Mouse (Mus musculus) heart, embryonic 13.5 days (tissue): Measurements from ENCODE around the gene Shroom2. TPM values are rescaled to one million over a fixed set of nuclear protein-coding genes. Genes with fewer than 3 reads are reported as not detected.
A peak's percentile ranks its signal among the peaks of the same experiment; 100 is the strongest.

ENCODE experiments used
- ATAC-seq: fragments of 200-750 bp; cut with Nextera tagmentation; 2 replicates; pipeline ENCODE4 v1.8.0; 2017; ENCODE audit warnings: moderate TSS enrichment; ENCODE audit not compliant: insufficient number of reproducible peaks, low FRiP score, low TSS enrichment; ENCODE audit errors: extremely low read depth
- H3K27ac ChIP-seq: fragments of 300-500 bp; sonication (generic); replicated peaks from 2 replicates; pipeline ENCODE4 v1.5.1; 2015; ENCODE audit warnings: moderate library complexity, mild to moderate bottlenecking, inconsistent platforms
- H3K27me3 ChIP-seq: fragments of 300-500 bp; sonication (generic); replicated peaks from 2 replicates; pipeline ENCODE4 v1.6.1; 2015; ENCODE audit warnings: mild to moderate bottlenecking, inconsistent platforms
- H3K36me3 ChIP-seq: fragments of 300-500 bp; sonication (generic); 2 replicates; pipeline ENCODE4 v1.6.1; 2015; ENCODE audit warnings: mild to moderate bottlenecking, inconsistent platforms
- H3K4me1 ChIP-seq: fragments of 300-500 bp; sonication (generic); 2 replicates; pipeline ENCODE4 v1.6.1; 2015; ENCODE audit warnings: inconsistent platforms
- H3K4me2 ChIP-seq: fragments of 300-500 bp; sonication (generic); 2 replicates; pipeline ENCODE4 v1.6.1; 2015; ENCODE audit warnings: inconsistent platforms, mild to moderate bottlenecking, moderate library complexity
- H3K4me3 ChIP-seq: fragments of 300-500 bp; sonication (generic); 2 replicates; pipeline ENCODE4 v1.5.1; 2015; ENCODE audit warnings: moderate library complexity, mild to moderate bottlenecking, inconsistent platforms
- H3K9ac ChIP-seq: fragments of 300-500 bp; sonication (generic); 2 replicates; pipeline ENCODE4 v1.6.1; 2015; ENCODE audit warnings: inconsistent platforms, mild to moderate bottlenecking, moderate library complexity
- H3K9me3 ChIP-seq: fragments of 300-500 bp; sonication (generic); 2 replicates; pipeline ENCODE4 v1.6.1; 2016; ENCODE audit warnings: inconsistent platforms
- WGBS: fragments of 180-500 bp; shearing (Covaris S2); methylation state at CpG from one replicate; pipeline ENCODE4 v1.1.7; 2015; ENCODE audit warnings: mixed read lengths; 5-methylcytosine and 5-hydroxymethylcytosine counted together
- polyA plus RNA-seq: library from polyadenylated mRNA; unstranded; fragments of >200 nt; fragmentation: Nextera tagmentation; extraction: Ambion mirVana; gene quantifications from 2 replicates; pipeline ENCODE4 v1.2.1, GENCODE M21; 2015

Shroom2 gene
- polyA plus RNA-seq, 1 experiment from 2014 or later, result 4.1 TPM

- ATAC-seq, result no peak
- H3K27me3 ChIP-seq, result 0 out of 2 replicates have a peak, but pooled peaks cover 8% of the 10 kb centered on the region
- no peaks in the 10 kb centered on the region for H3K36me3 ChIP-seq
- H3K4me1 ChIP-seq, result peaks cover 14% of the 10 kb centered on the region
- H3K27ac ChIP-seq, result no peak overlapping the region
- no peak overlapping the region for H3K4me2 ChIP-seq
- H3K9ac ChIP-seq, result no peak overlapping the region
- 54% methylated on average over 3 of the region's 3 CpGs for WGBS
- no peak overlapping the region for H3K4me3 ChIP-seq
- H3K9me3 ChIP-seq, result no peaks in the 10 kb centered on the region
Observed at GRCm38 (mm10) chrX:152701679-152702078, 67.6 kb downstream of the Shroom2 start.

GRCm38 (mm10) chrX:152690788-152691291 is 78.4 kb downstream of the Shroom2 start:
- no peaks in the 10 kb centered on the region for H3K9me3 ChIP-seq
- no peaks in the 10 kb centered on the region for H3K36me3 ChIP-seq
- 0 out of 2 replicates have a peak overlapping the region, but pooled peaks have one; percentile 32 for H3K27ac ChIP-seq
- H3K4me3 ChIP-seq, result no peak overlapping the region
- peaks cover 8% of the 10 kb centered on the region; the same call in 1 of the 2 replicates for H3K4me1 ChIP-seq
- H3K4me2 ChIP-seq, result no peak overlapping the region
- H3K9ac ChIP-seq, result no peak overlapping the region
- no peaks in the 10 kb centered on the region for H3K27me3 ChIP-seq
- ATAC-seq, result no peak
- WGBS, result 52% methylated on average over 2 of the region's 2 CpGs

GRCm38 (mm10) chrX:152679190-152679814 is 90.0 kb downstream of the Shroom2 start:
- ATAC-seq, result no peak
- Histone ChIP-seq H3K36me3 (no peaks in the 10 kb centered on the region), H3K4me1 (peaks cover 18% of the 10 kb centered on the region), H3K4me3 (no peak overlapping the region), H3K9me3 (no peaks in the 10 kb centered on the region), H3K4me2 (0 out of 2 replicates have a peak overlapping the region, but pooled peaks have one; percentile 7), H3K27ac (peak overlapping the region; percentile 59), H3K9ac (no peak overlapping the region), H3K27me3 (peaks cover 4% of the 10 kb centered on the region; the same call in 1 of the 2 replicates)
- 41% methylated on average over 2 of the region's 2 CpGs for WGBS

GRCm38 (mm10) chrX:152676357-152676756 is 92.9 kb downstream of the Shroom2 start:
- Histone ChIP-seq H3K27ac (no peak overlapping the region), H3K27me3 (peaks cover 7% of the 10 kb centered on the region; the same call in 1 of the 2 replicates), H3K9ac (no peak overlapping the region), H3K36me3 (no peaks in the 10 kb centered on the region), H3K4me2 (no peak overlapping the region), H3K4me3 (no peak overlapping the region), H3K4me1 (peaks cover 18% of the 10 kb centered on the region), H3K9me3 (no peaks in the 10 kb centered on the region)
- ATAC-seq, result no peak
- WGBS, result 41% methylated on average over 3 of the region's 3 CpGs

GRCm38 (mm10) chrX:152673431-152673830 is 95.8 kb downstream of the Shroom2 start:
- peaks cover 3% of the 10 kb centered on the region for H3K4me1 ChIP-seq
- H3K4me3 ChIP-seq, result no peak overlapping the region
- no peak overlapping the region for H3K4me2 ChIP-seq
- no peak for ATAC-seq
- no peak overlapping the region for H3K27ac ChIP-seq
- H3K36me3 ChIP-seq, result no peaks in the 10 kb centered on the region
- 75% methylated on average over 3 of the region's 3 CpGs for WGBS
- H3K9me3 ChIP-seq, result no peaks in the 10 kb centered on the region
- no peak overlapping the region for H3K9ac ChIP-seq
- peaks cover 7% of the 10 kb centered on the region; the same call in 1 of the 2 replicates for H3K27me3 ChIP-seq

- Histone ChIP-seq H3K27ac (no peak overlapping the region), H3K4me1 (no peaks in the 10 kb centered on the region), H3K4me2 (no peak overlapping the region), H3K4me3 (no peak overlapping the region), H3K36me3 (peaks cover 24% of the 10 kb centered on the region), H3K27me3 (peaks cover 20% of the 10 kb centered on the region), H3K9me3 (no peaks in the 10 kb centered on the region), H3K9ac (no peak overlapping the region)
- WGBS, result 65% methylated on average over 4 of the region's 4 CpGs
- no peak for ATAC-seq
Observed at GRCm38 (mm10) chrX:152657363-152658036, 111.8 kb downstream of the Shroom2 start.

- Histone ChIP-seq H3K27ac (no peak overlapping the region), H3K27me3 (peaks cover 18% of the 10 kb centered on the region), H3K9ac (no peak overlapping the region), H3K36me3 (peaks cover 24% of the 10 kb centered on the region), H3K4me3 (no peak overlapping the region), H3K4me1 (no peaks in the 10 kb centered on the region), H3K9me3 (no peaks in the 10 kb centered on the region), H3K4me2 (no peak overlapping the region)
- WGBS, result 82% methylated on average over 2 of the region's 2 CpGs
- no peak for ATAC-seq
Observed at GRCm38 (mm10) chrX:152656609-152656939, 112.7 kb downstream of the Shroom2 start.

GRCm38 (mm10) chrX:152655796-152656608 is 113.3 kb downstream of the Shroom2 start:
- no peak overlapping the region for H3K4me2 ChIP-seq
- ATAC-seq, result no peak
- no peak overlapping the region for H3K4me3 ChIP-seq
- peaks cover 21% of the 10 kb centered on the region for H3K36me3 ChIP-seq
- no peak overlapping the region for H3K9ac ChIP-seq
- WGBS, result 56% methylated on average over 8 of the region's 8 CpGs
- H3K27ac ChIP-seq, result no peak overlapping the region
- H3K9me3 ChIP-seq, result no peaks in the 10 kb centered on the region
- peaks cover 14% of the 10 kb centered on the region; the same call in 1 of the 2 replicates for H3K27me3 ChIP-seq
- no peaks in the 10 kb centered on the region for H3K4me1 ChIP-seq

- WGBS, result 98% methylated on average over 2 of the region's 2 CpGs
- Histone ChIP-seq H3K36me3 (no peaks in the 10 kb centered on the region), H3K4me2 (no peak overlapping the region), H3K4me1 (no peaks in the 10 kb centered on the region), H3K9me3 (no peaks in the 10 kb centered on the region), H3K4me3 (no peak overlapping the region), H3K27ac (no peak overlapping the region), H3K9ac (no peak overlapping the region), H3K27me3 (peaks cover 7% of the 10 kb centered on the region; the same call in 1 of the 2 replicates)
- ATAC-seq, result no peak
Observed at GRCm38 (mm10) chrX:152652676-152653075, 116.6 kb downstream of the Shroom2 start.

GRCm38 (mm10) chrX:152644827-152645226 is 124.4 kb downstream of the Shroom2 start:
- Histone ChIP-seq H3K9ac (no peak overlapping the region), H3K27ac (no peak overlapping the region), H3K9me3 (no peaks in the 10 kb centered on the region), H3K27me3 (0 out of 2 replicates have a peak, but pooled peaks cover 14% of the 10 kb centered on the region), H3K36me3 (no peaks in the 10 kb centered on the region), H3K4me1 (no peaks in the 10 kb centered on the region), H3K4me2 (no peak overlapping the region), H3K4me3 (no peak overlapping the region)
- 62% methylated on average over 4 of the region's 4 CpGs for WGBS
- no peak for ATAC-seq
